Mouse (Mus musculus) embryo, embryonic 9.5 days (tissue): ENCODE results near the gene Camkmt.

Experiments used
- DNase-seq: peaks from one replicate; pipeline ENCODE4 v3.0.0-alpha.2; 2017; ENCODE audit errors: extremely low spot score

The Camkmt gene

DNA sequence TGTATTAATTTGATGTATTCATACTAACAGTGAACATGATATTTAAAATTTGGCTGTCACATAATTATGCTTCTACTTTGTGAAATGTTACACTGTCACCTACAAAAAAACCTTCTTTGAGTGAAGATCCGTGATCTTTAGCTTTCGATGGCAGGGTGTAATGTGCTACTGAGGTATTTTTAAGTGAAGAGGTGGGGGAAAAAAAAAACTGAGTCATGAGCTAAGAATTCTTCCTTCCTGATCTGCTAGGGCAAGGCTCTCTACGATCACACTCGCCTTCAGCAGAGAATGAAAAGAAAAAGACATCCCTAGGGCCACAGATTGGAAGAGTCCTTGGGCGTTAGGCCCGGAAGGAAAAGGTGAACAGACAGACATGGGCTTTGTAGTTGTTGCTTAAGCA, 201.9 kb downstream of the Camkmt start:
- no peak for DNase-seq

DNA sequence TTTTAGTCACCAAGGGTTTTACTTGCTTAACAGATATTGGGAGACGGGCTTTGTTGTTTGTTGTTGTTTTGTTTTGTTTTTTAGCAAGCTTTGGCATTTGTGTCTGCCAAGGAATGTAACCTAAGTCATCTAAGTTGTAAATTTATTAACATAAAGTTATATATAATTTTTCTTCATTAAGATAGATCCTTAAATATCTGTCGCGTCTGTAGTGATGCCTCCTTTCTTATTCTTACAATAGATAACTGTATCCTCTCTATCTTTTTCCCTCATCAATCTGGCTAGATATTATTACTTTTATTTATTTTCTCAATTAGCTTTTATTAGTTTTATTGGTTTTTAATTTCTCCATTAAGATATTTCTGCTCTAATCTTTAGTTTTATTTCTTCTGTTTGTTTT, 213.3 kb downstream of the Camkmt start:
- no peak for DNase-seq

DNA sequence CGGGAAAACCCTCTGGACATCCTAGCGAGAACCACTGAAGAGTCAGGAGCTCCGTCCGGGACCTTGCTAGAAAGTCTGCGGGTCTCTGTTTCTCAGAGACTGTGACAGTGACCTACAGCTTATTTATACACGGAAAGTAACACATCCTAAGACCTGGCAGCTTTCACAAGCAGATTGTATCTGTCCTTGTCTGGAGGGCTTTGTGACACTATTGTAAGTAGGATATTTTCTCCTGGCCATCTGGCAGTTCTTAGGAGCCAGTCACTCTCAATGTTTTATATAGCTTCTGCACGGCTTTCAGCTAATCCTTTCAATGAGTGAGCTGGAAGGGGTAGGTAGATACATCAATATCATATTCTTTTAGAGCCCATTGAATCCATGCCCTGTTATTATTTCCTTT, 218.2 kb downstream of the Camkmt start:
- DNase-seq, result no peak

DNA sequence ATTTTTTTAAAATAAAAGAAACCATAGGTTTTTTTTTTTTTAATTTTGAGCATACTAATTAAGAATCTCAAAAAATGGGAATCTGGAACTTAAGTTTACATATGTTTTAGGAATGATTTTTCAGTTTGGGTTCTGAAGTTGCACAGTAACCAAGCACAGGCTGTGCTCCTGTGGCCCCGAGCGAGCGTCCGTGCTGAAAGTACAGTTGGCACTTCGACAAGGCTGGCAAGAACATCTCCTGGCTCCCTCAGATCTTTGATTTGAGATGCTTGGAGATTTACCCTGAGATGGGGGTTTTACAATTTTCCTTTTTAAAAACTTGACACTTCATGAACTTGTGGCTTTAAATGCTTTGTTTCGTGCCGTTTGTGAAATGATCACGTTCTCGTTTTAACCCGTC, 218.7 kb downstream of the Camkmt start:
- no peak for DNase-seq

DNA sequence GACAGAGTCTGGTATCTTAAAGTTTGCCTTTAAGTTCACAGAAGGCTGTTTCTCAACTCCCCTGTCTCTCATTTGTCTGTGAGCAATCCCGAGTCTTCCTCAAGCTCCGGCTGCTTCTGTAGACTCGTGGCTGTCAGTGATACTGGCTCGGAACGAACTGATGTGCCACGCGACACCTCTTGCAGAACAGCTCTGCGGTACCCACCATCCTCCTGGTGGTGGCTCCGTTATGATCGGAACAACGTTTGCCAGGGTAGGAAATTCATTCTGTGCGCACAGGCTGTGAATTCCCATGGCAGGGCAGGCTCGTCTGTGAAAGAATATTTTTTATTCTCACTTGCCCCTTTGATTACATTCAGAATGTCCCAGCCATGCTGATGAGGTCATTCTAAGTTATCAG, 221.0 kb downstream of the Camkmt start:
- no peak for DNase-seq

DNA sequence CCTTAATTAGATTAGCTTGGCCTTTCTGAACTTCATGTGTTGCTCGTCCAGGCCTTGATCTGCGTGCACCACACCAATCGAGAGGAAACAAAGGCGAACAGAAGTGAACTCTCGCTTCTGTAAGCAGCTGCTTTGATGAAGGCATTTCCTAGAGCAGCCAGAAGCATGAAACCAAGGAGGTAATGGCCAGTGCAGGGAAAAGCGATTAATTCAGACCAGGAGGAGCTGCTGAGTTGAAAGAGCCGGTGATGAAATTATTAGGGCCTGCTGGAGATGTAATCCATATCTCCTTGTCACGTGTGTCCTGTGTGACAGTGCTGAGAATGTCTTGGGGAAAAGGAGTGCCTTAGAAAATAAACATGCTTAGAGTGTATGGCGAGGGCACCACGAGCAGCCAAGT, 228.0 kb downstream of the Camkmt start:
- DNase-seq, result no peak

DNA sequence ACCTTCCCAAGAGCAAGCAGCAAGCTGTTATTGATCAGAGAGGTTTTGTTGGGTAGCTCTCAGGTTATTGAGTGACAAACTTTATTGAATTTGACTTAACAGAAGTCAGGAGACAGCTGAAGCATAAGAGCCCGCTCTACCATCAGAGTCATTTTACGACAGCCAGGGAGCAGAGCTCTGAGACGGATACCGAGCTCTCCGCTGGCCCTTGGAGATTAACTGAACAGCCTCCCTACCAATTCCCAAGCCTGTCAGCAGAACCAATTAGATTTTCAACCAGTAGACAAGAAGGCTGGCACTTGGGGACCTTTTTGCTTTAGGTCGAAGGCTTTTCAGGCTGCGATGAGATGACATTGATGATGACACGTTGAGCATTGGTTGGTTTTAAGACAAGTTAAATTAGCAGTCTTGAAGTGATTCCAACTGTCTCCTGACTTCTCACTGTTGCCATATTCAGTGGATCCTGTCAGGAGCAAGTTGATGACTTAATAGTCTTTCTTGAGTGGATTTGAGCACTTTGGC, 229.5 kb downstream of the Camkmt start:
- no peak for DNase-seq

DNA sequence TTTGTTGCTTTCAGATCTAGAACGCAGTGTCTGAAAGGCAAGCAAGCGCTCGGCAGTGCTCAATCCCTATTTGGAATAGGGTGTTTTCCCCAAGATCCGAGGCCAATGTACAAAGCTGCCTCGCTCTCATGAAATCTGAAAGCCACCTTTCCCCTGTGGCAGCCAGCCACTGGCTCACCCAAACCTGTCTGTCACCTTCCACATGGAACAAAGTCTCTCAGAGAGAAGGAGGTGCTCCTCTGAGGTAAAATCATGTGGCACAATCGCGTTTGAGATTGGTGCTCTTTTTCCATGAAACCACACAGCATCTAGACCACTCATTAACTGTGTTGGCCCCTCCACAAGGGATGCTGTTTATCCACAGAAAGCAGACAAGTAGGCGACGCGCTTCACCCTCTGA, 238.5 kb downstream of the Camkmt start:
- DNase-seq, result no peak

DNA sequence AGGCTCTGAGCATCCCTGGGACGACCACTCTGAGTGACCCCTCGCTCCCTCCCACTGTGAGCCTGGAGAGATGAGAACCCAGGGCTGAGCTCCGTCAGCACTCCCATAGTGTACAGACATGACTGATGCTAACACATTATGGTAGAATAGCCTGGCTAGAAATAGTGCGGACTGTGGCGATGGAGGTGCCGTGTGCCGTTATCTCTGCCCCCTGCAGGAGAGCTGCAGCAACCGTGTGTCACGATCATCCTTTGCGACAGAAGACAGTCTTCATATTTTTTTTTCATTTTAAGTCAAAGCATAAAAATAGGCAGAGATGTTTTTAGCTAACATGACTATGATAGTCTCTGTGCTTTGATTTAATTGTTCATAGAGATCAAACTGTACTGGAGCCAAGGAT, 245.1 kb downstream of the Camkmt start:
- DNase-seq, result no peak

DNA sequence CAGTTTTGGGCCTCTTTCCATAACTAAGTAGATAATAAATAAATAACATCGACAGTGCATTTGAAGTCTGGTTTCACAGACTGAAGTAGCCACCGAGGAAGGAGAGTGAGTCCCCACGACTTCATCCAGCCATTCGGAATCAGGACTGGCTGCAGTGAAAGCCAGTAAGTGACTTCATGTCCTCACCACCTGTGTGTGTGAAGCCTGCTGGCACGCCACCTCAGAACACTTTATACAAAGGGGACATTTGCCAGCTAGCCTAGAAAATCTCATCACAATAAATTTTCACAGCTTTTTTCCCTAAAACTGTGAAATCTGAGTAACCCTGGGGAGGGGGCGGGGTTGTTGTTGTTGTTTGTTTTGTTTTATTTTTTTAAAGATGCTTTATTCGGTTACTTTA, 247.3 kb downstream of the Camkmt start:
- DNase-seq, result no peak

DNA sequence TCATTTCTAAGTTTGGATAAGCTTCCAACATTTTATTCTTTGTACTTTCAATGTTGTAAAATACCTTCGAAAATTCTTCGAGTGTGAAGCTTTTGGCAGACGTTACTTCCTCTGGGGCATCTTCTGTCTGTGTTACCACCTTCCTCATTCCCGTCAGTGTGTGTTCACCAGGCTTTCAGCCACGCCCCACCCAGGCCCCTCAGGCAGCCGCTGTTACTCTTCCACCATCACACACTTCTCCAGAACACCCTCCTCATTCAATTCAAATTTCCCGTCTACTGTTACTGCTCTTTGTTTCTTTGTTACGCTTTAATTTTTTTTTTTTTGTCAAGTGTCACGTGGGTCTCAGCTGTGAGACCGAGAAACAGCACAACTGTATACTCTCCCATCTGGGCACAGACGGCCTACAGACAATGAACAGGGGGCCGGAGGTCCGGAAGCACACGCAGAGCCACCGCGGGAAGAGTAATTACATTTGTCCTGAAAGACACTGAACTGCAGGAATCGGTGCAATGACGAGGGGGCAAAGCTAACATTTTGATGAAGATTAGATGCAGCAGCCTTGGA, 250.9 kb downstream of the Camkmt start:
- DNase-seq, result no peak

DNA sequence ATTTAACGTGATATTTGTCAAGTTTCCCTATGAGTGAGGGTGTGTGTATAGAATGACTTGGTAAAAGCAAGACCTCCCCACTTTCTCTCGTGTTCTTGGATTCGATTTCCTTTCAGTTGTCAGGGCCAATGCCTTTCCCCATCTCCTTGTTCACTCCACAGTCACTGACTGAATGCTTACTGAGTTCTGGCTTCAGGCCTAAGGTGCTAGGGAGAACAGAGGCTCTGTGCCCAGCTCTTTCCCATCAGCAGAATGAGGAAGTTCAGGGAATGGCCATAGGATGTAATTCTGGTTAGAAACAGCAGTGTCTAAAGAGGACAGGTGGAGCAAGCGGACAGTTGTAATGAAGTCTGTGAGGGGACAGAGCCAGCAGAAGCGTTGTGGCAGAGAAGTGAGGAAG, 252.1 kb downstream of the Camkmt start:
- DNase-seq, result no peak

DNA sequence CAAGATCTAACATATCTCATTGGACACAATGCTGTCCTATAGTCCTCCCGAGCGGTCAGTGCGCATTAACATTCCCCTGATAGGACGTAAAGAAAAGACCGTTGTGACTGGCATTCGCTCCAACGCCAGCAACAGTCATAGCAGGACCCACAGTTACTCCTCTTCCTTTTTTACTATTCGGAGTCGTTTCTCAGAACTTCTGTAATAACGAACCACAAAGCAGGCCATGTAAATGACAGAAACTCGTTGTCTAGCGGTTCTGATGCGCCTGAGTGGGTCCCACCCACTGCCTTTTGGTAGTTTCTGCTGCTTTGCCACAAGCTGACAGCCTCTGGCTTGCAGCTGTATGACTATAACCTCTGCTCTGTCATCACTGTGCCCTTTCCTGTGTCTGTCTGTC, 253.1 kb downstream of the Camkmt start:
- DNase-seq, result no peak

DNA sequence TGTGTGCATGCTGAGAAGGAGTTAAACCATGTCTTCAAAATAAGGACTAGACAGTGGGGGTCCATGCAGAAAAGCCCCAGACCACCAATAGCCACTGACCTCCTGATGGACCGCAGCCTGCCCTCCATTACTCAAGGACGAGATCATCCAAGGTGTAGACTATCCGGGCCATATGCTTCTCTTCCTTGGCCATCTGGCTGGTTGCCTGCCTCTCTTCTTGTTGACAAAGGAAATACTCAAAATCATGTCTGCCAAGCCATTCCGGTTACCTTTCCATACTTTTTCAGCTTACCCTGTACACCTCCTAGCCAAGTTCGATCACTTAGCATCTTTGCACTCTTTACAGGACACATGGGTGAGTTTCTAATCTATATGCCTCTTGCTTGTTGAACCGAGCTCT, 256.3 kb downstream of the Camkmt start:
- no peak for DNase-seq

DNA sequence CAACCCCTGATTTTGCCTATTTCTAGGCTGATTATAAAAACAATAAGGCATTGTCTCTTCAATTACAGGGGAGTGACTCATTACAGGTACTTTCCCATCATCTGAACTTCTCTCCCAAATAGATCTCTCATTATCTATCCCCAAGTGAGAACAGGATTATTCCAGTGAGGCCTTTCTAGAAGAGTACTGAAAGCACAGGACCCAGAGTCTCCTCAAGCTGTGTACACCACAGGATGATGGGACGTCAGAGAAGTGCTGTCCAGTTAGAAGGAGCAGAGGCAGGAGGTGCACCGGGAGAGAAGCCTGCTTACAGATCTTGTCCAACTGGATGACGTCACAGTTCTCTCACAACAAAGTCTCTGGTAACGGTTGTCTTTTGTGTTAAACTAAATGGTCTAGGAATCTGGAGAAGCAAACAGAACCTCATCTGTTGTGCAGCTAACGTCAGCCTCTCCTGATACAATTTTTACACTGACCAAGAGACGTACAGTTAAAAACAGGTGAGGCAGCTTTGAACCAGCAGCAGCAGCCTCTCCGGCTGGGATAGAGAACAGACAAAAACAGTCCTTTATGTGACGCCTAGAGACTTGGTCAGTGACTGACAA, 259.1 kb downstream of the Camkmt start:
- DNase-seq, result no peak

DNA sequence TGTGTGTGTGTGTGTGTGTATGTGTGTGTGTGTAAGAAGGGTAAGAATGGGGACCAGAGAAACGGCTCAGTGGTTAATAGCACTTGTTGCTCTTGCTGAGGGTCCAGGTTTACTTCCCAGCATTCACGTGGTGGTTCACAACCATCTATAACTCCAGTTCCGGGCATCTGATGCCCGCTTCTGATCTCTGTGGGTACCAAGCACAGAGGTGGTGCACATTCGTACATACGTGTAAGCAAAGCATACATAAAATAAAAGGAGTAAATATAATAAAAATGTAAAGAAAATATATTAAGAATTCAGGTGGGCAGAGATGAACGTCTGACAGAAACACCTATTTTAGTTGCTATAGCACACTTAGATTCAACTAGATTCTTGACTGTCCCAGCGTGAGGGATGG, 260.9 kb downstream of the Camkmt start:
- DNase-seq, result no peak

DNA sequence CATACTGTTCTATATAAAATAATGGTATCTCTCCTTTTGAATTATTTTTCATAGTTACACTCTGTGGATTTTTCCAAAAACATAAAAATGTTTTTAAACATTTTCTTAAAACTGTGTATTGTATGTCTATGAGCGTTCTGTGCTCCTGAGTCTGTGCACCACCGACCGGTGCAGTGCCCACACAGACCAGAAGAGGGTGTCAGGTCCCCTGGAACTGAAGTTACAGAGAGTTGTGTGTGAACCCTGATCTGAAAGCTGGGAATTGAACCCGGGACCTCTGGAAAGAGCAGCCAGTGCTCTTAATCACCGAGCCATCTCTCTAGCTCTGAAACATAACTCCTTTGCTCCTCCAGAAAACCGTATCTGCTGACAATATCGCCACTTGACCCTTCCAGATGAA, 262.4 kb downstream of the Camkmt start:
- DNase-seq, result no peak

DNA sequence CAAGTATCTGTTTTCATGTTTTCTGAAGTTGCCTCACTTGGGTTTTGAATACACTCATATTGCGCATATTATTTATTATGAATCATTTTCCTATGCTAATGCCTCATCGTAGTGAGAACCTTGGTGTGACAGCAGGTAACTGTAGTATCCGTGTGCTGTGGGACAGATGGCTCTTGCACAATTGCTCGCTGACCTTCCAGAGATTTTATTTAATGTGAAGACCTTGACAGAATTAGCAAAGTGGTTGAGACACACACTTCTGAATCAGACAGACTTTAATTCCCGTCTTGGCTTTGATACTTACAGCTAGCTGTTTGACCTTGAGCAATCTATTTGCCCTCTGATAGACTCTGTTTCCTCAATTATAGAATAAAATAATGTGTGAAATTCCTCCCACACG, 262.8 kb downstream of the Camkmt start:
- no peak for DNase-seq

DNA sequence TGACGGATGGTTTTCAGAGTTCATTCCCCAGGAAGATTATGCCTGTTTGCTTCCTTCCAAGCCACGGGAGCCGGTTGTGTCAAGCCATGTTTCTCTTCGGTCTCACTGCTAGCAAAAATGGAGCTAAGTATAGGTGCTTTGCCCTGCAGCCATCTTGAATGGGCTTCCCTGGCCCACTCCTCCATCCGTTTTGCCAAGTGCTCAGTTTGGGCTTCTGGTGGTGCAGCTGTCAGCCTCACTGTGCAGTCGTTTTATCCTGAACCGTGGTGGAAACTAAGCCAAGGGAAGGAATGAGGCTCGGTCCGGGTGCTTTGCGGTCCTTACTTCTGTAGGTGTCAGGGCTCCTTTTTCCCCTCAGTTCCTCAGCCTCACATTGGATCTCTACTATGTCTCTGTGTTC, 263.3 kb downstream of the Camkmt start:
- DNase-seq, result no peak

DNA sequence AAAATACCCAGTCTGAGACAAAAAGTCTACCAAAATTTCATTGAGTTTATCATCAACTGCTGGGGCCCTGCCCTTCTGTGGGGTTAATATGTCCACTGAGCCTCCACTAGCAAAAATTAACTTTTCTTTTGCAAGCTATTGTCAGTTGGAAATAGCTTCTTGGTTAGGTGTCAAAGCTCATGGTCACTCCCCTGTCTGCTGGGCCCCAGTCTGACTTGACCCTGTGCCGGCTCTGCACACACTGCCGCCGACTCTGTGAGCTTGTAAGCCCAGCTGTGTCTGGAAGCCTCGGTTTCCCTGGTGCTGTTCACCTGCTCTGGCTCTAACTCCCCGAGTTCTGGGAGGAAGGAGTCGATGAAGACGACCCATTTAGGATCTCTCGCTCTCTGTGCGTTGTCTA, 265.0 kb downstream of the Camkmt start:
- no peak for DNase-seq

DNA sequence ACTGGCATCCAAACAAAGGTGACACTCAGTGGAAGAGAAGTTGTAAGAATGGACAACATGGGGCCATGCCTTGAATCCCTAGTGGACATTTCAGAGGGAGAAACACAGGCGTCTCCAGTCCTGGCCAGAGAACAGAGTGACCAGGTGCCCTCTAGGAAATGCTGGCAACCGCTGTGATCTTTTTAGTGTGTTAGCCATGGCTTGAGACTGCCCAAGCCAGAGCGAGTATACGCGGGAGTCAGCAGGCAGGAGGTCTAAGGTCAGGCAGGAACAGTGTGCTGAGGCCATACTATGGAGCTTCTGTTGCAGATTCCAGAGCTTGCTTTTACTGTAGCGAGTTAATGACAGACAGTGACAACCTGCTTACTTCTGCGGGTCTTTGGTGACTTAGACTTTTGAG, 270.7 kb downstream of the Camkmt start:
- DNase-seq, result no peak

DNA sequence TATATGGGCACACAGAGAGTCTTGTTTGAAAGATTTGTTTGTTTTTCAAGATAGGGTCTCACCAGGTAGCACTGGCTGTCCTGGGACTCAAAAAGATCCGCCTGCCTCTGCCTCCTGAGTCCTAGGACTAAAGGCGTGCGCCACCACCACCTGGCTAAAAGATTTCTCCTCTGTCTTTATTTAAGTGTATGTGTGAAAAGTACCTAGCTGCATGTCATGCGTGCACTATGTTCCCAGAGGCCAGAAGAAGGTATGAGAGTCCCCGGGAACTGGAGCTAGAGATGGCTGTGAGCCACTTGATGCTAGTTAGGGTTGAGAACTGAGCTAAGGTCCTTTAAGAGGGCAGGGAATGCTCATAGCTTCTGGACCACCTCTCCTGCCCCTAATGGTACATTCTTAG, 277.0 kb downstream of the Camkmt start:
- no peak for DNase-seq

DNA sequence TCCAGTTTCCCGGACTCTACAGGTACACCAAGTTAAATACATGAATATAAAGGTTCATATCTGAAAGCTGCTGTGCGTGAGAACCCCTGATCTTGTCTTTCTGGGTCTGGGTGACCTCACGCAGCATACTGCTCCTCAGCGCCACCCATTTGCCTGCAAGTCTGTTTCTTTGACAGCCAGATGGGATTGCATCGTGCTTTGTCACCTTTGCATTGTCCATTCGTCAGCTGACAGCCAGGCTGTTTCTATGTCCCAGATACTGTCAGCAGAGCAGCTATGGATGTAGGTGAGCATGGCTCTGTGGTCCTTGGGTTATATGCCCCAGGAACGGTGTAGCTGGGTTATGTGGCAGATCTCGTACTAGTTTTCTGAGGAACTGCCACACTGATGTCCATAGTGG, 278.4 kb downstream of the Camkmt start:
- DNase-seq, result no peak

DNA sequence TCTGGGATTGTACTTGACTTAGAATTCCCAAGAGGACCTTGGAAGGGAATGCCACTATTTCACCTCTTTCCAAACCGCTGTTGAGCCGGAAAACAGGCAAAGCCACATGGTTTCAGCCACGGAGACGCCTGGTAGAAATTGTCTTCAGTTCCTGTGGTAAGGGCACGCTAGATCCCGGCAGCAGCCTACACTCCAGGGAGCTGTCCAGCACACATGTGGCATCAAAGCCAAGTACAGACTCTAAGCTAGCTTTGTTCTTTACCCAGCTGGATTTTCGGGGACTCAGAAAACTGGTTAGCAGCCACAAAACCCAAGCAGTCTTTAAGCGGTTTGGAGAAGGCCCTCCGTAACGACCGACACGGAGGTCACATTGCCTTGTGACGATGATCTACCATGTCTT, 281.7 kb downstream of the Camkmt start:
- no peak for DNase-seq
